Mouse (Mus musculus) embryo, embryonic 11.5 days (tissue): ENCODE results near the gene Gpt2.

Experiments
- DNase-seq: peaks from one replicate; pipeline ENCODE4 v3.0.0-alpha.2; 2012; ENCODE audit warnings: low read depth, low spot score

Gene Gpt2

DNA sequence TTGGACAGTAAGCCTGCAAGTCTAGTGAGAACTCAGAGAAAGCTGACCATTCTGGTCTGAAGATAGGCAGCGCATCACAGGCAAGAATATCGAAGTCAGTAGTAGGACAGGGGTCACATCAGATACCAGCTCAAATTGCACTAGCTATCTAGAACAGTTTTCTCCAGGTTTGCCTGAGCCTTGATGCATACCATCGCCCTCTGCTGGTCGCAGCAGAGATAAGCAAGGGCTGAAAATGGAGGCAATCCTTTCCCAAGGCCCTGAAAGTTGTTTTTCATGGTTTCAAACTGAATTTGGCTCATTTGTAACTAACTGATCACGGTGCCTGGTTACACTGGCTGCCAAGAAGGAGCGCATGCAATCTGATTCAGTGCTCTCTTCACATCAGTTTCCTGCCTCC, 33.7 kb downstream of the Gpt2 start:
- peak; percentile 57 for DNase-seq

- DNase-seq, result no peak
Measured at GRCm38 (mm10) chr8:85528959-85529358, 36.6 kb downstream of the Gpt2 start.

- DNase-seq, result no peak
Measured at GRCm38 (mm10) chr8:85530717-85531116, 38.3 kb downstream of the Gpt2 start.

DNA sequence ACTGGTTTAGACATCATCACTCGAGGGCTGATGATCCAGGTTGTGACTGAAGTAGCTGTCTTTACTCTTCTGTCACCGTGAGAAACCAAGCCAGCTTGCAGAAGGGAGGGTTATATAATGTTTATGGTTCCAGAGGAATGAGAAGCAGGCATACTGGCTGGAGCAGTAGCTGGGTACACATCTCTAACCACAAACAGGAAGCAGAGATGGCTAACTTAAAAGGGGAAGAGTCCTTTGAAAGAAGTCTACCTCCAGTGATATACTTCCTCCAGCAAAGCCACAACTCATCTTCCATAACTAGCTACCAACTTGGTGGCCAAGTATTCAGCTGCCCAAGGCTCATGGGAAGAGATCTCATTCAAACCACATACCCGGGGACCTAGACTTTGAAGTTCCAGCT, 39.1 kb downstream of the Gpt2 start:
- DNase-seq, result no peak

- no peak for DNase-seq
Measured at GRCm38 (mm10) chr8:85532843-85533242, 40.5 kb downstream of the Gpt2 start.

GRCm38 (mm10) chr8:85533434-85533833, 41.1 kb downstream of the Gpt2 start:
- no peak for DNase-seq

DNA sequence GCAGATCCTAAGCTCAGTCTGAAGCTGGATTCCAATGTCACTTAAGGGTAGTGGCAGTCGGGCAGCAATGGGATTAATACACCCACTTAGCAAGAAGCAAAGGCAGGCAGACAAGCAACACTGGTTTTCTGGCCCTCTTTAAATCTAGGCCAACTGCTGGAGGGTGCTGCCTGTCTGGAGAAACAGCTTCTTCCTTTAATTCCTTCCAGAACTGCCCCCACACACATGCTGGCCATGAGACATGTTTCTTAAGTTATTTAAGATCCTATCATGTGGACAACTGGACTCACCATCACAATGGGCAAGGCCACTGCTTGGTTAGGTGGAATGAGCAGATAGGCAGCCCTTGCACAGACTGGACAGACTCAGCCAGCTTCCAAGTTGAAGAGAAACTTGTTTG, 41.8 kb downstream of the Gpt2 start:
- DNase-seq, result no peak

GRCm38 (mm10) chr8:85536332-85536731, 44.0 kb downstream of the Gpt2 start:
- DNase-seq, result no peak

GRCm38 (mm10) chr8:85551934-85552333, 59.6 kb downstream of the Gpt2 start:
- no peak for DNase-seq

- peak; percentile 7 for DNase-seq
Measured at GRCm38 (mm10) chr8:85554391-85555180, 62.2 kb downstream of the Gpt2 start.

GRCm38 (mm10) chr8:85555181-85556145, 63.1 kb downstream of the Gpt2 start, which contains the start of gene Dnaja2:
TSS of gene Dnaja2 (minus strand) at chr8:85555344.
- peak; percentile 86 for DNase-seq

DNA sequence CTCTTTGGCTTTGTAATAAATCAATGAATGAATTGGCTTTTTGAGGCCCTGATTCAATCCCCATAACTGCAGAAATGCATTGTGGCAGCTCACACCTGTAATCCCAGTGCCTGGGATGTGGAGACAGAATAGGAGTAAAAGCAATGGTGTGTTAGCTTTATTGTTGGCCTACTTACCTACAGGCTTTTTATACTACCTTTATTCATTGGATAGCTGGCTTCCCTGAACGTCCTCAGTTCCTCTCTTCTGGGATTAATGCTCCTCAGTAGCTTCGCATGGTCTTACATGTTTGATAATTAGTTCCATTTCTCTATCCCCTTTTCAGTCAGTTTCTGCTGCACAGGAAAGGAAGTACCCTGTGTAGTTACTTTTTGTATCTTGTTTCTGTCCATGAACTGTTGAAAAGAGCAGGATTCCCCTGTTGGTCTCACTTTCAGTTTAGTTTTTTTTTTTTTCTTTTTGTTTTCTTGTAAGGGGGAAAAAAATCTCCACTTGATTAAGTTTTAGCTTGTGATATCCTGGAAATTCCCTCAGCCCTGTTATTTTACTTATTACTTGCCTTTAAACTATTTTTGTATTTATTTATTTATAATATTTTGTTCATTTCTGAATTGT, 64.7 kb downstream of the Gpt2 start:
- DNase-seq, result no peak

DNA sequence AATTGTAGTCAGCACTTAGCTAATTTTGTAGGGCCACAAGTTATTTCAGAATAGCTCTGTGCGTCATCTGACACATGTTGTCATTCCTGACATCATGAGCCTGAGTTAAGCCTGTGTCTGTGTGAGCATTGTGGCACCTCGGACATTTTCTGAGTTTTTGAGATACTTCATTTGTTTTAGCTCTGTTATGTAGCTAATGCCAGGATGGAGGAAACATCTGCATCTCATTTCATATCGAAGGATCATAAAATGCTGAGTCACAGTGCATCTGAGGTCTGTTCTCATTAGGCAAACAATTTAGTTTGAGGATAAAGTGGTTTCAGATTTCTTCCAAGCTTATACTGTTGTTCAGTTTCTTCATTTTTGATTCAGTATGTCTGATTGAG, 65.2 kb downstream of the Gpt2 start:
- no peak for DNase-seq

GRCm38 (mm10) chr8:85559201-85559600, 66.8 kb downstream of the Gpt2 start:
- DNase-seq, result no peak

- DNase-seq, result no peak
Measured at GRCm38 (mm10) chr8:85559966-85560365, 67.6 kb downstream of the Gpt2 start.

DNA sequence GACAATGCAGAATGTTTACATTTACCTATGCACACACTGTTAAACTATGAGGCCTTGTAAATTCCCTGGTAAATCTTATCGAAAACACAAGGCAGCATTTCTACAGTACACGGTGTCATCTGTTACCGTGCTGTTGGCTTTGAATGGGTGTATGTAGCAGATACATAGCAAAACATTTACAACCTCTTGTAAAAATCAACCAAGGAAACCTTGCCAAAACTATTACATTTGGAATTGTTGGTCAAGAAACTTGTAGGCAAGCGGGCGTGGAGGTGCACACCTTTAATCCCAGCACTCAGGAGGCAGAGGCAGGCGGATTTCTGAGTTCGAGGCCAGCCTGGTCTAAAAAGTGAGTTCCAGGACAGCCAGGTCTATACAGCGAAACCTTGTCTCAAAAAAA, 71.0 kb downstream of the Gpt2 start:
- DNase-seq, result no peak

DNA sequence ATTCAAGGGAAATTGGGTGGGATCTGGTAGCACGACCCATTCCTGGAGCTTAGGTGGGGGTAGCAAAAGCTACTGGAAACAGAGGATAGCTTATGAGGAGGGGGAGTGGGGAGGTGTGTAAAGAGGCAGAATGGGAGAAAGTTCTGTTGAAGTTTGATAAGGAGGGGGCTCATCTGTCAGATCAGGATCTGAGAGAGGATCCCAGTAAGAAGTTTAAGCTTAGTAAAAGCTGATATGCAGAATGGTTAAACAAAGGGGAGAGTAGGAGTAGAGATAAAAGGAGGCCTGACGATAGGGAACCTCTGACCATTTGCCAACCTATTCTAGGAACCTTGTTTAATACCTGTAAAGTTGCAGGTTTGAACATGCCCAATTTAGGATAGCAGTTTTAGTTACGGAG, 72.8 kb downstream of the Gpt2 start:
- no peak for DNase-seq

GRCm38 (mm10) chr8:85567801-85568200, 75.4 kb downstream of the Gpt2 start:
- no peak for DNase-seq

GRCm38 (mm10) chr8:85570466-85570865, 78.1 kb downstream of the Gpt2 start:
- DNase-seq, result no peak

- DNase-seq, result no peak
Measured at GRCm38 (mm10) chr8:85573972-85574496, 81.7 kb downstream of the Gpt2 start.
